Mouse (Mus musculus) lung, adult 2 months (tissue): Measurements from ENCODE around the gene Sorbs1. TPM values are rescaled to one million over a fixed set of nuclear protein-coding genes. Genes with fewer than 3 reads are reported as not detected.

Experiments
- DNase-seq: peaks from one replicate; pipeline ENCODE4 v3.0.0; 2022
- H3K4me1 ChIP-seq: fragments of 200-500 bp; 2 replicates; pipeline ENCODE4 v1.6.1; 2011; ENCODE audit warnings: low read length; ENCODE audit not compliant: control insufficient read depth, insufficient read depth
- H3K4me3 ChIP-seq: fragments of 200-500 bp; replicated peaks from 2 replicates; pipeline ENCODE3; 2011; ENCODE audit warnings: low read depth, mild to moderate bottlenecking, control low read depth, low read length; ENCODE audit errors: extremely low read depth
- CTCF ChIP-seq: fragments of 200-500 bp; IDR thresholded peaks from 2 replicates; pipeline ENCODE4 v1.5.1; 2011; ENCODE audit warnings: mild to moderate bottlenecking, low read length, control low read depth; ENCODE audit not compliant: insufficient read depth
- POLR2A ChIP-seq: fragments of 200-500 bp; IDR thresholded peaks from 2 replicates; pipeline ENCODE4 v1.6.1; 2011; ENCODE audit warnings: low read depth, mild to moderate bottlenecking, control low read depth, low read length, borderline replicate concordance; ENCODE audit errors: extremely low read depth
- WGBS: fragments of 180-500 bp; shearing (Covaris S2); methylation state at CpG from one replicate; pipeline ENCODE4 v1.1.7; 2018; 5-methylcytosine and 5-hydroxymethylcytosine counted together
- polyA plus RNA-seq: library from polyadenylated mRNA; depleted of rRNA; stranded (reverse); fragments of >200 nt; gene quantifications from 2 replicates; pipeline ENCODE4 v1.2.3, GENCODE M21; 2012

The Sorbs1 gene
- polyA plus RNA-seq, 1 experiment: 43.4 TPM

DNA sequence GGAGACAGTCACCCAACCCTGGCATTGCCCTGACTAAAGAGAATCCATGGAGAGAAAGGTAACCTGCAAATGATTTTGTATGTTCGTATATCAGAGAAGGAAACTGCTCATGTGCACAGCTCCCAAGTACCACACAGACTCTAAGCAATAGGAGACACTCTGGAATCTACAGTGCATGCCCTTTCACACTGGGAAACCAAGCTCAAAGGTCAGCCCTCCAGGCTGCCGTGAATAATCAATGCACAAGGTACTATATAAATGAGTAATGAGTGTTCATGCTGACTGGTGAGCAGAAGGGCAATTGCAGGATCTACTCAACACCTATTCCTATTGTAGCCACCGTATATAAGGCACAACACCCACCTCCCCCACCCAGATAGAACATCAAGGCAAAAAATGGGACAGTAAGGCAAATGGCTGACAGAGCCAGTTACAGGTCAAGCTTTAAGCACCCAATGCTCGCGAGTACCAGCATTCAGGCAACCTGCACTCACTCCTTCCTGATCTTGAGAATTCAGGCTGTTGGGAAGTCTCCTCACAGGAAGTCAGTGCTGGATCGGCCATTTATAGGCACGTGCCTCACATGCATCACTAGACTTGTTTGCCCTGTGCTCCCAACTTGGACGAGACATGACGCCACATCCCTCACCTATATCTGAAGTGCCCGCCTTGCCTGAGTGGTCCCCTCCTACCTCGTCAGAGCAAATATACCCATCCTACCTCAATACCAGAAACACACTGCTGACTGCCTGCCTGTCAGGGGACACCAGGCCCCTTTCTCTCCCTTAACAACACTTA, 13.4 kb downstream of the Sorbs1 start:
- TF ChIP-seq POLR2A (no peak), CTCF (no peak)
- WGBS: 57% methylated on average over 11 of the region's 11 CpGs
- DNase-seq: no peak
- peaks cover 23% of the 10 kb centered on the region for H3K4me1 ChIP-seq
- no peak overlapping the region for H3K4me3 ChIP-seq

GRCm38 (mm10) chr19:40499141-40499540, 14.4 kb downstream of the Sorbs1 start:
- TF ChIP-seq POLR2A (no peak), CTCF (no peak)
- Histone ChIP-seq H3K4me1 (peaks cover 20% of the 10 kb centered on the region), H3K4me3 (no peak overlapping the region)
- WGBS: 62% methylated on average over 8 of the region's 8 CpGs
- DNase-seq: no peak

- H3K4me1 ChIP-seq: peaks cover 20% of the 10 kb centered on the region
- no peak overlapping the region for H3K4me3 ChIP-seq
- no peak for DNase-seq
- WGBS: 80% methylated on average over 6 of the region's 6 CpGs
- TF ChIP-seq CTCF: no peak
- TF ChIP-seq POLR2A: no peak
Observed at GRCm38 (mm10) chr19:40498162-40498725, 15.3 kb downstream of the Sorbs1 start.

DNA sequence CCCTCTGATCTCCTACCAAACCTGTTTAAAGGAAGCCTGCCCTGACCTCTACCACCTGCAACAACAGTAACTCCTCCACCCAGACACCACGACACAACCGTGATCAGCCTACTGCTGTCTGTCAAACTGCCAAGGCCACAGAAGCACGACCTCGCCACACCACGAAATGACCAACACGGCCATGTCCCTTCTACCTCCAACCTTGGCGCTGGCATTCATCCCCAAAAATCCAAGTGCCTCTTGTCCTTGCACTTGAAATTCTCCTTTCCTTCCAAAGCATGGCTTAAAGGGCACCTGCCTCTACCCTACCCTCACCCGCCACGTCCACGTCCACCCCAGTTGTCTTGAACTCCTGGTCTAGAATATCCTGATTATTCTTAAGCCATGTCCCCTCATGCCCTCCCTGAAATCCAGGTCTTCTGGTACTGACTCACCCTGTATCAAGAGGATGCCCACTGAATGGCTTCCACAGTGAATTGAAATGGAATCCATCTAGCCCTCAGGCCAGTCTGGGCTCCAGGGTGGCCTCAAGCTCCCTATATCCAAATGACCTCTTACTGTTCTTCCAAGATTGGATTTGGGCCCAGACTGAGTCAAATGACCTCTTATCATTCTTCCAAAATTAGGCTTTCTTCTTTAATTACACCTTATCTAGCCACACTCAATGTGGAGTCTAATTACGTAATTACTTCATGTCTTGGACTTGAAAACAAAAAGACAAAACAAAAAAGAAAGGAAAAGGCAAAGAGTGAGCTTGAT, 16.9 kb downstream of the Sorbs1 start:
- H3K4me3 ChIP-seq: no peak overlapping the region
- TF ChIP-seq POLR2A (no peak), CTCF (no peak)
- WGBS: 74% methylated on average over 11 of the region's 11 CpGs
- DNase-seq: peak; percentile 47
- H3K4me1 ChIP-seq: peaks cover 26% of the 10 kb centered on the region

GRCm38 (mm10) chr19:40496071-40496470, 17.5 kb downstream of the Sorbs1 start:
- Histone ChIP-seq H3K4me1 (peaks cover 29% of the 10 kb centered on the region), H3K4me3 (no peak overlapping the region)
- TF ChIP-seq CTCF: no peak
- no peak for TF ChIP-seq POLR2A
- 62% methylated on average over 4 of the region's 4 CpGs for WGBS
- no peak for DNase-seq

- 50% methylated on average over 9 of the region's 9 CpGs for WGBS
- Histone ChIP-seq H3K4me3 (no peak overlapping the region), H3K4me1 (peaks cover 51% of the 10 kb centered on the region)
- TF ChIP-seq POLR2A: no peak
- TF ChIP-seq CTCF: no peak
- no peak for DNase-seq
Observed at GRCm38 (mm10) chr19:40492902-40493301, 20.7 kb downstream of the Sorbs1 start.

DNA sequence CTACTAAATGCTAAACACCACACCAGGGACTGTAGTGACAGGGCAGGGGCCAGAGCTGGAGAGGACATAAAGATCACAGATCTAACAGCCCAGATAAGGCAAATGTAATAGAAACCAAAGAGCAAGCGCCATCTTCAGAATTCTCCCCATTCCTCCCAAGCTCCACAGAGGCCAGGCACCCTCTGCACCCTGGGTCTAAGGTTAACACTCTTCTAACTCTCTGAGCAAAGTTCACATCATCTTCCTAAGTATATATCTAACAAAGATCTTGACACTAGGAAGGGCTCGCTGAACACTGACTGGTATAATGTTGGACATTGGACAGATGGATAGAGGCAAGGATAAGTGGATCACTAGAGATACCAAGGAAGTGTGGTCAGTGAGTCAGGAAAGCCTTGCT, 22.1 kb downstream of the Sorbs1 start:
- no peak for DNase-seq
- 79% methylated on average over 2 of the region's 2 CpGs for WGBS
- no peak for TF ChIP-seq CTCF
- no peak for TF ChIP-seq POLR2A
- Histone ChIP-seq H3K4me1 (peaks cover 55% of the 10 kb centered on the region), H3K4me3 (no peak overlapping the region)

DNA sequence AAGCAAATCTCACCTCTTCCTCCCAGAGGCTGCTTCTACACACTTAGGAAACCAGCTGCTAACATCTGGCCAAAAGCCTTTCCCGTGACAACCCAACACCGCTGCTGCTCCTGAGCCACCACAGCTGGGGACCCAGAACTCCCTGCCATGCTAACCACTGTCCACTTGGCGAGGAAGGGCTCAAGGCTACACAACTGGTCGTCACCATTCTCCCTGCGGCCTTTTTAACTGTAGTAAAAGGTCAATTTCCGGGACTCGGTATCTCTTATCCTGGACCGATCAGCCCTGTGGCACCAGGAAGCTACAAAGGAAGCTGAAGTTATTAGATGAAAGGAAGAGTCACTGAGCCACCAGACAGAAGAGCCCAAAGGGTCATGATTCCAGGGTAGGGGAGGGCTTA, 22.8 kb downstream of the Sorbs1 start:
- 39% methylated on average over 8 of the region's 8 CpGs for WGBS
- no peak for DNase-seq
- no peak for TF ChIP-seq POLR2A
- no peak for TF ChIP-seq CTCF
- Histone ChIP-seq H3K4me1 (peaks cover 48% of the 10 kb centered on the region), H3K4me3 (no peak overlapping the region)

DNA sequence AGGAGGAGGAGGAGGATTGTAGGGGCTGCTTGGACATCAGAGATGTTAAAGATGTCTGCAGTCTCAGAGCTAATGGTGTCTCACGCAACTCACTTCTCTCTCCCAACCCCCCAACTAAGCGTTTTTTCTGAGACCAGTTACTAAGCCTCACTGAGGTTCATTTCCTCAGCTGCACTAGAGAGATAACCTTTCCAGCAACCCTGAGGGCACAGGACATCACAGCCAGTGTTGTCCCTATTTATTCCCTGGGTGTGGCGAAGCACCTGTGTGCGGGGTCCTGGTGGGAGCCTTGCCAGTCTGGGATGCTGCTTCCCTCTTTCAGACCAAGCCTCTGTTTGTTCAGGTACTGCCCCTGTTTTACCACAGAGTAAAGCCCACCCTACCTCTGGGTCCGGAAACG, 23.9 kb downstream of the Sorbs1 start:
- WGBS: 56% methylated on average over 6 of the region's 6 CpGs
- Histone ChIP-seq H3K4me3 (no peak overlapping the region), H3K4me1 (peaks cover 43% of the 10 kb centered on the region)
- TF ChIP-seq CTCF (no peak), POLR2A (no peak)
- no peak for DNase-seq

GRCm38 (mm10) chr19:40488853-40489454, 24.6 kb downstream of the Sorbs1 start:
- no peak overlapping the region for H3K4me3 ChIP-seq
- no peak for DNase-seq
- no peak for TF ChIP-seq CTCF
- no peak for TF ChIP-seq POLR2A
- WGBS: 40% methylated on average over 8 of the region's 8 CpGs
- peaks cover 43% of the 10 kb centered on the region for H3K4me1 ChIP-seq
